Mouse (Mus musculus) spleen, postnatal 4 days (tissue): ENCODE measurements at regions not wholly inside any gene's neighbourhood (a gene's known extent, or its start where the extent isn't known, plus 50 kb on each side); places are given as distances from the start of the nearest gene placed in this dataset.
A peak's percentile ranks its signal among the peaks of the same experiment; 100 is the strongest.

Source experiments
- DNase-seq, 2 experiments: peaks; one replicate each; pipeline ENCODE4 v3.0.0; 2022; ENCODE audit warnings: low spot score in 2 of 2

DNA sequence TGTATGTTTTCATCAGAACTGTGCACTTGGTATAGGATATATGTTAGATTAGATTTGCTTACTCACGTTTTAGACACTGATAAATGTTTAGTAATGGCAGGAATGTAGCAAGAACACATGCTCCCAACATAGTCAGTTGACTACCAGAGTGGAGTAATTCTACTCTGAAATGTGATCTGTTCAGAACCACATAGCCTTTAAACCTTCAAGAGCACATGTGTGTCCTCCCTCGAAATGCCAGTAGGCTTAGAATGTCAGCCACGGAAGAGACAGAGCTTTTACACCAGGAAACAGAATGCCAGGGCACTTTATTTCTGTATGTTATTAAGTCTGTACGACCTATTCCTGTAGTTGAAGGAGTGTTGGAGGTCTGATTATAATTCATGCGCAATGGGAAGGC is 51.3 kb upstream of the Cd28 start:
- no peak for DNase-seq

DNA sequence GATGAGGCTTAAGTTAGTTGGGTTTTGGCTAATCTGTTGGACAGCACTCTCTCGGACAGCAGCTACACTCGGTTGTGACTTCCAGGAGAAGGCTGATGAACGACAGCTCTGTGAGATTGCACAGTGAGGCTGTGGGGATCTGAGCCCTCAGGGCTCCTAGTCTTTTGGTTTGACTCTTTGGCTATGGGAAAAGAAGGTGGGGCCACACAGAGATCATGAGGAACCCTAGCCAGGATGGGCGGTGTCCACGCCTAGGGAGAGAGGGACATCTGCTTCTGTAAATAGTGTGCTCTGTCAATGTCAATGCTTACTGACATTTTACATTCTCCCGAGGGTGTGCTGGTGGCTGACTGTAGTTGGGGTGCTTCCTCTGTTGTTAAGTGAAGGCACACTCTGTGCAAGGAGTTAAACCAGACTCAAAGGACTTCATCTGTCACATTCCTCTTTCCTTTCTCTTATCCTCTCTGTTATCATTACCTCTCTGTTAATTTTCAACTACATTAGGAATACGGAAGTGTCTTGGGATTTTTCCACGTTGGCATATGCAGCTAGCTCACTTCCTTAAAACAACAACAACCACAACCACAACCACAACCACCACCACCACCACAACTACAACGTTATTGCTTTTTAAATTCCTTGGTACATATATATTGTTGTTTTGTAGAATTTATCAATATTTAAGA is 54.2 kb upstream of the Cd28 start:
- no peak for DNase-seq

DNA sequence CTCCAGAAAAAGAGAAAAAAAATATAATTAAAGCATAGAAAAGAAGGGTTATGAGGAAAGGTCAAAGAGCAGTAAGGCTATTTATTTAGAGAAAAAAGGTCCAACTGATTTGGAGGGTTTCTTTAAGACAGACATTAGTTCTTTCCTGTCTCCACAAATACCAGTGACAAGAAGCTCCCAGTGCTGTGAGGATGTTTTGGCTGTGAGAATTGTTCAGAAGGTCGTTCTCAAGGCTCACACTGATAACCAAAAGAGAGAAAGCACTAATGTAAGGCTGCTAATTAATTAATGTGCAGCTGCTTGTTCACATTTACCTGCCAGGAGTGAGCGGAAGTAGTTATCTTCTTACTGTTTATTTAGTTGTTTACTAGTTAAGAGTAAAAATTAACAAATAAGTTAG is 54.7 kb upstream of the Cd28 start:
- DNase-seq, result no peak

DNA sequence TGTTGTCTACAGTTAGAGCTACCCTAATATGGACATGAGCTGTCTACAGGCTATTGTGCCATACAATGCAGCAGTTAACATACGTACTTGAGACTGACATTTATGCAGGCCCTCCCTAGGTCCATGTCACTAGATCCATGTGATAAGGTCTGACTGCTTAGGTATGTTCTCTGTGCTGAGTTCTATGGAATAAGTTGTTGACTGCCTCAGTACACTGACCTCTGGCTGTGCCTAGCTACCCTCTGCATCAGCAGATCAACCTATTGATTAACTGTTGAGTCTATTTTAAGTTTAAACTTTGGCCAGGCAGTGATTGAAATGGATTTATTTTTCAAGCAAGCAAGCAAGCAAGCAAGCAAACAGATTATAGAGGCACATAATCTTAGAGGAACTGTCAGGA is 57.0 kb upstream of the Cd28 start:
- no peak for DNase-seq

DNA sequence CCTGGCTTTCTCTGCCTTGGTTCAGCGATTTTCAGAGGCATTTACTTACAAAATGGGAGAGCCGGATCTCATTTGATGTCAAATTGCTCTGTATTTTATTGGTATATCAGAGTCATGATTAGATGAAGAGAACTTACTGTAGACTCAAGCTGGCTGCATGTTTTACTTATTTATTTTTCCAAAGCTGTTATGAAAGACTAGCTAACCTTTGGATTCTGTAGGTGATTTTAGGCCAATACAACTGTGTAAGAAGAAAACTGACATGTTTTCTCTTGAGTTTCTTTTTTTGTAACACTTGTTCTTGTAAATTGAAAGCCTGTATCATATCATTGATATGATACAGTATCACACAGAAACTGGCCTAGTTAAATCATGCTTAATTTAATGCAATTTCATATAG is 57.6 kb upstream of the Cd28 start:
- no peak for DNase-seq

DNA sequence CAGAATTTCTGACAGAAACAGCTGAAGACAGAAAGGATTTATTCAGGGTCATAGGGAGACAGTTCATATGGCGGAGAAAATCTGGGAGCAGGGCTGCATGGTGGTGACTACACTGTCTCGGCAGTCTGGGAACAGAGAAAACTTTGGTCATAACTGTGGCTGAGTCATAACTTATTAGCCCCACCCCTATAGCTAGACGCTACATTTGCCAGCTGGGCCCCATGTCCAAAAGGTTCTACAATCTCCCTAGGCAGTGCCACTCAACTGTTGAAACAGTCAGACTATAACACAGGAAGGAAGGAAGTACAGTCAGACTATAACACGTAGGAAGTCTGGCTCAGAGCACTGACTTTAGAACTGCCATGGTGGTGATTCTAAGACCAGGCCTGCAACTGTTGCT is 58.2 kb upstream of the Cd28 start:
- no peak for DNase-seq

DNA sequence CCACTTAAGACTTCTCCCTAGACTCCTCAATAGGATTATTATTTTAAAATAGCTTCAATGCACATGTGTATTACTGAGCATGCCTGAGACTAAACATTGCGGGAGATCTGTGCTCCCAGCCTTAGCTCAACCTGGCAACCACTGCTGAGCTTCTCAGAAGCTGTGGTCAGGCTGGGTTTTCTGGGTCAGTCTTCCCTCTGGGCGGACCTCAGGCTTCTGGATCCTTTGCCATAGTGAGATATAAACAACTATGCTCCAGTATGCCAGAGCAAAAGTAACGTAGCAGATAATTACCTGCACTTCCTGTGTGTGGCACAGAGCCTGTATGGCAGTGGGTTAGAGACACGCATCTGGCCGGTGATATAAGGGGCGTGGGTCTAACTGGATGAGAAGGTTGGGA is 59.1 kb upstream of the Cd28 start:
- no peak for DNase-seq

DNA sequence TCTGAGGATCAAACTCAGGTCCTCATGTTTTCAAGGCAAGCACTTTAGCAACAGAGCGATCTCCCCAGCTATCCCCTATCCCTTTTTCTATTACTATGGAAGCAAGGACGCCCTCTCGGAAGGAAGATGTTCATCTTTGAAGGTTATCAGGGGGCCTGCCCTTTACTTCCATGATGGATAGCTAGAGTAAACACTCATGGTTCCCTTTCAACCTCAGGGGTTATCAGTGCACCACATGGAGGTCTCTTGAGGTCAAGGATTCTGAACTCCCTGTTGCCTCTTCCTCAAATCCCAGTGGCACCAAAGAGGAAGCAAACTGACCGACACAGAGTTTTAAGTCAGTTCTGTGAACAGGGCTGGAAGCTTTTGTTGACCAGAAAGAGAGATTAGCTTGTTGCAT is 59.6 kb upstream of the Cd28 start:
- DNase-seq, result no peak

DNA sequence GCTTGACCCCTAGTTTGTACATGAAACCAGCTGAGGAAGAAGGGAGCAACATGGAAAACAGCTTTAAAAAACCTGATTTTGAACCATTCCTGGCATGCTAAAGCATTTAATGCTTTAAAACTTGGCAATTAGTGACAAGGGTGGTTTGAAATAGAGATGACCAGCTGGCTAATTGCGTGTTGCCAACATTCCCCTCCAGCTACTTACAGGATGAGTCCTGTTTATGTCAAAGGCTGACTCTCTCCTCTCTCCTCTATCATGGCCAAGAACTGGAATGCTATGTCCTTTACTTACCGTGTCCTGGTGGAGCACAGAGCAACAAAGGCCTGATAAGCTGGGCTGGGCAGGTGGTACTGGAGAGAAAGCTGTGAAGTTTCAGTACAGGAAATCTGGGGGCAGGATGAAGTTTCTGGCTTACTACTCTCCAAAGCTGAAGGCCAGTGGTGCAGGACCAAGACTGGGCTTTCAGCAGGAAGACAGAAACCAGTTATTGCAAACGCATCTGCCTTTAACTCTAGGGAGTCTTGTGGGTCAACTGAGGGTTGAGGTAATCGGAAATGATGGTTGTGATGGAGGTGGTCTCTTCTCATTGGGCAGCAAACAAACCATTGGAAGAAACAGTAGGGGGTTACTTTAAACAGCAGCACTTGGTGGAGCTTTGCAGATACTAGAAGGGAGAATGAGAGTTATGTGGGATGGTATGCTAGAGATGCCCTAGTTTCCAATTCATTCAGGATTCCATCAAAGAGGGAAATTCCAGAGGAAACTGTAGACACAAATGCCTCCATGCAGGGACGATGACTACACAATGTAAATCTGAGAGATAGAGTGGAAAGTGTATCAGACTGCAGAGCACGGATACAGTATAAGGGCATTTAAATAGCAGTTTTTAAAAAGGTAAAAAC is 60.7 kb upstream of the Cd28 start:
- DNase-seq, result no peak

DNA sequence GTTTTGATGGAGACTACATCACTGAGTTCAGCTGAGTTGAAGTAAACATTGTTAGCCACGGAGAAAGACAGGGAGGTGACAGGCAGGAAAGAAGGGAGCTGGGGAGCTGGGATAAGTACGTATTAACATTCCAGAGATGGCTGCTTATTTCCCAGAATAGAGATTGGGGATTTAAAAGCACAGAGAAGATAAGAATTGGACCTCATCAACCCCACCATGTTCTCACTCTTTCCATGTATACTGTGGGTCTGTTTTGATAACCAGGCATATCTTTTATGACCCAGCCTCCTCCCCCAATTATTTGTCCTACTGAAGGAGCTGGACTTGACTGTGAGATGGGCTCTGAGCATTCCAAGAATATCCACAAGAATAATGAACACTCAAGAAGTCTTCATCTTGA is 61.4 kb upstream of the Cd28 start:
- DNase-seq, result no peak

DNA sequence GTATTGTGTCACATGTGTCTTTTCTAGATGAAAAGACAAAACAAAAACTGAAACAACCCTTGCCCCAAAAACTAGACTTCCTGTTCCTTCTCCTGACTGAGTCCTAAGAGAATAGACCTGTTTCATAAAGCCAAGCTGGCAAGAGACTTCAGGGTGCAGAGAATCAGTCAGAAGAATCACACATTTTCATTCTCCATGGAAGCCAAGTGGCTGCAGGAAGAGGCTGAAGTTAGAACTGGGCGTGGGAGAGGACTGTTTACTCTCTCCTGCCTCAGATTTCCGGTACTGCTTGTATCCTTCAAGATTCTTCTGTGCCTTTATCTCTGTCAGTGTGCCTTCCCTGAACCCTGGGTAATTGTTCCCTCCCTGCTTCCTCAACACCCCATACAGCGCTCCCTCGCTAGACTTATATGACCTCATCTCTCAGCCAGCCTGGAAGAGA is 64.0 kb upstream of the Cd28 start:
- DNase-seq, result no peak

DNA sequence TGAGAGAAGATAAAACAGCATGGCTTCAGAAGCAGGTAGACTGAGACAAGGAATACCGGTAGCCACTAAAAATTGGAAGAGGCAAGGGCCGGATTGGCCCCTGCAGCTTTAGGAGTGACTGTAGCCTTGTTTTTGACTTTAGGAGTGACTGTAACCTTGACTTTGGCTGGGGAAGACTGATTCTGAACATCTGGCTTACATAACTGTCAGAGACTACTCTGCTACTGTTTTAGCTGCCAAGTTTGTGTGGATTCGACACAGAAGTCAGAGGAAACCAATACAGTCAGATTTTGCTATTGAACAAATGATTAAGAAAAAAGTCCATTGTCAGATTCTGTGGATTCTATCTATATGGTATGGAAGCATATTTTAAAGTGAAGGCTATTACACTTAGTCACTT is 66.4 kb upstream of the Cd28 start:
- DNase-seq, result no peak

DNA sequence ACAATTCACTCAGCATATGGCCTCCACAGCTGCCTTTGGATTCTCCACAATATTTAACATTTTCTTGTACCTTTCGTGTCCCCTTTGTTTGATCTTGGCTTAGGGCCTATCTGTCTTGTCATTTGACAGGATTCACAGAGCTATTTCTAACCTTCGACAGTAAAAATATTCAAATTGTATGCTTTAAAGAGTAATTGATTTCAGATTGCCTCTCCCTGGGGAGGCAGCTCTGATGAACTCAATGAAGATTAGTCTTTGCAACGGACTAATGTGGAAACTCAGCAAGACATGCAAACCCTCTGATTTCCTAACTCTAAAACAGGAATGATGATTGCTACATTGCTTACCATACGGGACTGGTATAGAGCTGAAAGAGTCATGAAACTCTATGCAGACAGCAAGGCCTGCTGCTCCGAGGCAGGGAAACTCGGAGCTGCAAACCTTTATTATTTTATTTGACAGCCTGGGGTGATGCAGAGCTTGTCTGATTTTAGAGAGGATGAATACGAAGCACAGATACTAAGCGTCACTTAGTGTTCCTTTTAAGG is 67.2 kb upstream of the Cd28 start:
- no peak for DNase-seq

DNA sequence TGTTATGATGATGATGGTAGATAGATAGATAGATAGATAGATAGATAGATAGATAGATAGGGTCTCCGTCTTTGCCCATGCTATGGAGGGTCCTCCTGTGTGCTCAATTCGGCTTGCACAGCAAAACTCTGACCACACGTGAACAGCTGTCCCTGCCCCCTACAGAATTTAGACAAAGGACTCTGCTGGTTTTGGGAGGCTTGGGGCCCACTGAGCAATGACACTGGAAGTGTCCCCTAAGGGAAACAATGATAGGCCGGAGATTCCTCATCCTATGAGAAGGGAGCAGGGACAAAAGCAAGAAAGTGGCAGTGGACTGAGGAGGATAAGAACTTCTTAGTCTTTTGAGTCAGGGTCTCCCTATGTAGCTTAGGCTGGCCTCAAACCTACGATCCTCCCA is 69.8 kb upstream of the Cd28 start:
- no peak for DNase-seq

DNA sequence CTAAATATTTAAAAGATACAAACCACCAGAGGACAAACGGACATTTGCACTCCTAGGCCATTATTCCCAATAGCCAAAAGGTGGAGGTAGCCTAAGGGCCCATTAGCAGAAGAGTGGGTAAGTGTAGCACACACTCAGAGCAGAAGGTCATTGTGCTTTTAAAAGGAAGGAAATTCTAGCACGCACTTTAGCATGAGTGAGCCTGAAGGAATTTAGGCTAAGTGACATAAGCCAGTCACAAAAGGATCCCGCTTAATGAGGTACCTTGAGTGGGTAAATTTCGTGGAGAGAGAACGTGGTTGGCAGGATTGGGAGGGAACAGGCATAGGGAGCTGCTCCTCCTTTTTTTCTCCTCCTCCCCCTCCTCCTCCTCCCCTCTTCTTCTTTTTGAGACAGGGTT is 70.4 kb upstream of the Cd28 start:
- DNase-seq, result no peak

DNA sequence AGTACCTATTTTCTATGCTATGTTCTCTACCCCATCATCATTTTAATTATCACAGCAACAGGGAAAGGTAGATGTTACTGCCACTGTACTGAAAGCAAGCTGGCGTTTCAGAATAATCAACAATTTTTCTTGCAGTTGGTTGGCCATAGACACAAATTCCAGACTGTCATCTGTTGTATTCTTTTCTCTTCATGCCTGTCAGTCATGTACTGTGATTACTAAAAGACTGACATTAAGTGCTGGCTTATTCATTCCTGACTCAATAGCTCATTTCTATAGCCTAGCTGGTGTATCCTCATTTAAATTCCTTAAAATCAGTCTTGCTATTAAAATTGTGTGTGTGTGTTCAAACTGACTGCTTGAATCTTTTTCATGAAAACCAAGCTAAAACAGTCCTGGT is 71.4 kb upstream of the Cd28 start:
- DNase-seq, result no peak

DNA sequence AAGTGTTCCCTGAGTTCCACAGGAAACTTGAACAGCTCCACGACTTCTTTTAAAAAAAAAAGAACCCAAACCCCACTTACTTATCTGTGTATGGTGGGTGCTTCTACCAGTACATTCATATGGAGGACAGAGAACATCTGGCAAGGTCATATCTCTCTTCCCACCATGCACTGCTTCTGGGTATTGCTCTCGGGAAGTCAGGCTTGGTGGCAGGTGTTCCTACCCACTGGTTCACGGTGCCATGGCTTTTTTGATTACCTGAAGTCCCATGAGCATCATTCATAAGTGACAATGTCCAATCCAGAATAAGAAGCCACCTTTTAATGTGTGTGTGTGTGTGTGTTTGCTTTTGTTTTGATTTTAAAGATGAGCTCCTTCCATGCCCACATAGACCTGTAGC is 73.8 kb upstream of the Cd28 start:
- DNase-seq, result no peak

DNA sequence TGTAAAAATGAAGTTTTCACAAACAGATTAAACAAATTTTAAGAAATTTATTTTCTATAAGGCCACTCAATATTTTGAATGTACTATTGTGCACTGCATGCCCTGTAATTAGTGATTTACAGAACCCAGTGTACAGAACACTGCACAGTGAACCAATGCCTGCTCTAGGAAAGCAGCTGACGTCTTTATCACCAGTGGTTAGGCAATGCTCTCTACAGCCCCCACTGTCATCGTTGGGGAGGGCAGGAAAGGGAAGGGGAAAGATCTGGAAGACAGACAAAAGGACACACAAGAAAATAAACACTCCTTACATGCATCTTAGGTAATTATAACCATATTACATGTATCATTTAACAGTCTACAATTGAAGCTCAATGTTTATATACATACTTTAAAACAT is 74.4 kb upstream of the Cd28 start:
- DNase-seq, result no peak

DNA sequence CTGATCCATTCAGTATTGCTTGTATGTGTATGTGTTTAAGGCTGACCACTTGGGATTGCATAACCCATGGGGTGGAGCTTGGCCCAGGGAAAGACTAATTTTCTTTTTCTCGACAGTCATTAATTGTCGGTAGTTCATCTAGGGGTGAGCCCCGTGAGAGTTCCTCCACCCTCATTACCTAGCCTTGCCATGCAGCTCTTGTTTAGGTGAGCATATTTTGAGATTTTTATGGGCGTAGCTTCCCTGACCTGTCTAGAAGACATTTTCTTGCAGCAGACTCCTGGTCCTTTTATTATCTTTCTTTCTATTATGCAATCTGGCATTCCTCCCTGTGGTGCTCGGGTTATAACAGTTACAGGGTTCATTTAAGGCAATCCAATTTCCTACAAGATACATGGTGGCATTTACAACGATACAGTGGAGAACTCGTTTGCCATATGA is 74.4 kb upstream of the Raph1 start:
- DNase-seq, result peak in 1 of 2 experiments; percentile 8

DNA sequence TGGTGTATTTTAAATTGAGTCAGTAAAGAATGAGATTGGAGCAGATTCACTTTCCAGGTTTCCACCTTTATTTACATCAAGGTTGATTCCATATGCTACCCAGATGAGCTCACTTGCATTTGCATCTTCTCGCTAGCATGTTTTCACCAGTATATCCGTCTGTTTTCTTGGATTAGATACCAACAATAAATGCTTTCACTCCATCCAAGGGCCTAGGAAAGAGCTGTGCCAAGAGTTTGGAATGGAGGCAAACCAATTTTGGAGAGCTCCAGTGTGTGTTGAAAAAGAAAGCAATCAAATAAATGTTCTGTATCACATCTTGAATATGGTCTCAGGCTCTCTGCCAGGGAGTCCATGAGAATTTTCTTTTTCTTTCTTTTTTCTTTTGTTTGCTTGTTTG is 72.6 kb upstream of the Raph1 start:
- peak in 1 of 2 experiments; percentile 12 for DNase-seq

DNA sequence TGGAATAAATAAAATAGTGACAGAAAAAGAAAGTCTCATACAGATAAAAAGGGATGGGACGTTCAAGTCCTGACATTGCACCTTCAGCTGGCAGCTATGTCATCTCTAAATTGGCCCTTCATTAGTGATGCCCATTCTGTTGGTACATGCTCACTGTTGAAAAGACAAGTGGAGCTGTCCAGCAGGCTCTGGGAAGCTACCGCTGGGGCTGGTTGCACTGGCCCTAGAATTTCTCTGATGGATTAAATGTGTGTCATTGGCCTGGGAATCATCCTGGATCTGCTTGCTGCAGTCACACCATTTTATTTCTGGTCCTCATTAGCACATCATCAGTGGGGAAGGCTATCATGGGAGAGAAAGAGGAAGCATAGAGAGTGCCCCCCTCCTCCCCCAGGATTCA is 72.2 kb upstream of the Raph1 start:
- peak in 1 of 2 experiments; percentile 16 for DNase-seq

DNA sequence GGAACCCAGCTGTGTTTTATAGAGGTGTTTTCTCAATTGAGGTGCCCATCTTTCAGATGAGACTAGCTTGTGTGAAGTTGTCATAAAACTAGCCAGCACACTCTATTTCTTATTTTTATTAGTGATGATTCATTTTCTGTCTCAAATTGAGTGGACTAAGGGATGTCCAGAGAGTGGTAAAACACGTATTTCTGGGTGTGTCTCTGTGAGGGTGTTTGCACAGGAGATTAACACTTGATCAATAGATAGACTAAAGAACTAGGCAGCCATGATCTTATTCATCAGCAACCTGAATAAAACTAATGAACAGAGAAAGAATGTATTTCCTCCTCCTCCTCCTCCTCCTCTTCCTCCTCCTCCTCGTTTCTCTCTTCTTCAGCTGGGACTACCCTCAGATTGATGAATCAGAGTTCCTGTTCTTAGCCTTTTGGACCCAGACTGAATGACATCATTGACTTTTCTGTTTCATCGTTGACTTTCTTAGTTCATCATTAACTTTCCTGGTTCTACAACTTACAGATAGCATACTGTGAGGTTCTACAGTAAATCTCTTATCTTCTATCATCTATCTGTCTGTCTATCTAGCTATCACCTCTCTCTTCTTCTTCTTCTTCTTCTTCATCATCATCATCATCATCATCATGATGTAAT is 70.0 kb upstream of the Raph1 start:
- no peak for DNase-seq
